Mouse (Mus musculus): ENCODE measurements around the gene Rbpjl.

Rbpjl gene

GRCm38 (mm10) chr2:164426121-164426520 lies 23.2 kb downstream of the Rbpjl start:
- in situ Hi-C loops (cut with MboI) = no loop called here

GRCm38 (mm10) chr2:164426952-164427351 lies 24.0 kb downstream of the Rbpjl start:
- in situ Hi-C loops (cut with MboI) = no loop called here

GRCm38 (mm10) chr2:164428451-164428850 lies 25.5 kb downstream of the Rbpjl start:
- in situ Hi-C loops (cut with MboI) = no loop called here

GRCm38 (mm10) chr2:164429881-164430615 lies 27.1 kb downstream of the Rbpjl start:
- in situ Hi-C loops (cut with MboI) = no loop called here

- in situ Hi-C loops (cut with MboI) = no loop called here
Measured at GRCm38 (mm10) chr2:164430697-164431096, 27.8 kb downstream of the Rbpjl start.

- in situ Hi-C loops (cut with MboI) = no loop called here
Measured at GRCm38 (mm10) chr2:164431676-164432465, 28.9 kb downstream of the Rbpjl start.

GRCm38 (mm10) chr2:164432541-164433191 lies 29.7 kb downstream of the Rbpjl start:
- in situ Hi-C loops (cut with MboI) = no loop called here

- in situ Hi-C loops (cut with MboI) = no loop called here
Measured at GRCm38 (mm10) chr2:164433278-164433895, 30.4 kb downstream of the Rbpjl start.

GRCm38 (mm10) chr2:164434681-164435080 lies 31.7 kb downstream of the Rbpjl start:
- in situ Hi-C loops (cut with MboI) = no loop called here

- in situ Hi-C loops (cut with MboI) = no loop called here
Measured at GRCm38 (mm10) chr2:164435216-164436090, 32.5 kb downstream of the Rbpjl start.

GRCm38 (mm10) chr2:164436215-164436913 lies 33.4 kb downstream of the Rbpjl start:
- in situ Hi-C loops (cut with MboI) = no loop called here

- in situ Hi-C loops (cut with MboI) = no loop called here
Measured at GRCm38 (mm10) chr2:164436961-164437360, 34.0 kb downstream of the Rbpjl start.

GRCm38 (mm10) chr2:164437710-164438109 lies 34.8 kb downstream of the Rbpjl start:
- in situ Hi-C loops (cut with MboI) = no loop called here

GRCm38 (mm10) chr2:164438257-164438656 lies 35.3 kb downstream of the Rbpjl start:
- in situ Hi-C loops (cut with MboI) = no loop called here

- in situ Hi-C loops (cut with MboI) = no loop called here
Measured at GRCm38 (mm10) chr2:164439001-164439421, 36.1 kb downstream of the Rbpjl start.

GRCm38 (mm10) chr2:164440314-164440713 lies 37.4 kb downstream of the Rbpjl start:
- in situ Hi-C loops (cut with MboI) = no loop called here

GRCm38 (mm10) chr2:164441155-164441554 lies 38.2 kb downstream of the Rbpjl start:
- in situ Hi-C loops (cut with MboI) = no loop called here

GRCm38 (mm10) chr2:164441731-164442130 lies 38.8 kb downstream of the Rbpjl start:
- in situ Hi-C loops (cut with MboI) = no loop called here

GRCm38 (mm10) chr2:164442315-164443050 lies 39.5 kb downstream of the Rbpjl start:
- in situ Hi-C loops (cut with MboI) = no loop called here

- in situ Hi-C loops (cut with MboI) = no loop called here
Measured at GRCm38 (mm10) chr2:164443051-164443437, 40.1 kb downstream of the Rbpjl start.
